Mouse (Mus musculus): ENCODE data around the gene Hoxd9.
A peak's percentile ranks its signal among the peaks of the same experiment; 100 is the strongest.

The Hoxd9 gene

DNA sequence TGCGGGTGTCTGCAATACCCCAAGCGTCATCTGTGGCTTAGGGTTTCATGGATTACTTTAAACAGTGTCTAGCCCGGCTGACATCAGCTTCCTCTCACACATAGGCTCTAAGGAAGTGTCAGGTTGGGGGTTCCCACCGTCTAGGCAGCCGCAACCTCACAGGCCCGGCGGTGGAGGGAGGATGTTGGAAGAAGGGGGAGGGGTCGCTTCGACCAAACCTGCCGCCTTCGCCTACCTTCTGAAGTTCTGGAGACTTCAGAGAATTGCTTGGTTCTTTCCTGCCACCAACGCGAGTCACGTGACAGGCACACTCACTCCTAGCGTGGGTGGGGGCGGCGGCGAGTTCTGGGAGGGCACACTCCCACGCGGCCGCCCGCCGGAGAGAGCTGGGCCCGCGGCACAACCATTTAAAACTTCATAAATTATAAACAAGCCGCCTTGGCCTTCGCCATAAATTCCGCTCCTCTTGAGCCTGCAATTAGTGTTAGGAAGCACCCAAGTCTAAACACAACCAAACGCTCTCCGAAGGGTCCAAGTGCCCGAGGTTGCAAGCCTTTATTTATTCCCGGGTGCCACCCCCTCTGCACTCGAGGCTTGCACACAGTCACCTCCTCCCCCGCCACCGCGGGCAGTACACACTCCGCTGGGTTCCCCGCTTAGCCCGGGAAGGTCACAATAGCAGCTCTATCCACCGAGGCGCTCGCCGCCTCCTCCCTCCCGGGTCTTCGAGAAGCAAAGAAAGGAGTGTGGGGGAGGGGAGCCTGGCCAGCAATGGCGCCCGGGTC lies 52.0 kb downstream of the Hoxd9 start:
- peak; percentile 68 for DNase-seq (ENCODE audit: low read depth, low spot score)

All from CD4-positive, CD25-positive, alpha-beta regulatory T cell, adult 2 months (primary cell).